Mouse (Mus musculus): ENCODE measurements around the gene C77080.

DNA sequence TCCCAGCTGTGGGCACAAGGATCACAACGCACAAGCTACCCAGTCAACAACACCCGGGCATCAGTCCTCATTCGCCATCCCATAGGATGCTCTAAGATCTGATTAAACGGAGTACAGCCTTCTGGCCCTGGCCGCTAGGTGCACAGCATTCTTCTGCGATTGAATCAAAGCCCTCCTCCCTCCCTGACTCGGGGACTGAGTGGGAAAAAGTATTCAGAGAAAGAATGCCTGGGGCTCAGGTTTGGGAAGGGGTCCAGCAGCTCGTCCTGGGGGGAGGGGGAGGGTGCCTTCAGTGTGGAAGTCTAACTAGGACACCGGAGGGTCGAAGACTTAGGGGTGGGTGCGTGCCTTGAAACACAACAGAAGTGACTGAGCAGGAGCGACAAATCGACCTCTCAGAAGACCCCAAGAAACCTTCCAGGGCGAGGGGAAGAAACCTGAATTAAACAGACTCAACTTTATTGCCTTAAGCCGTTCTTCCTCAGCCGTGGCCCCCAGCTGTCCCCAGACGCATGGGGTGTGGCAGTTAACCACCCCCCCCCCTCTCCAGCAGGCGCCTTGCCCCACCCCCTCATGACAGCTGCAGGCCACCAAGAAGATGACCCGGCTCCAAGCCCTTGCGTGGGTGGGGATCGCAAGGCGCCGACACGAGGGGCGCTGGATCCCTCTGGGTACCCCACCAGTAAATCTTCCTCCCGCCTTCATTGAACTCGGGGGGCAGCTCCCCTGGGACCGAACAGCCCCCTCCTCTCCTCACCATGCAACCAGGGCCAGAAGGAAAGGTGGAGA, 25.7 kb upstream of the C77080 start:
- TF ChIP-seq GATA1 (IDR thresholded peaks at IDR 0.05; ENCODE audit: low read length) = no peak
- TF ChIP-seq TAL1 (IDR thresholded peaks at IDR 0.05; ENCODE audit: low read length) = no peak

Measured in erythroblast, embryonic 14.5 days (primary cell).